Mouse (Mus musculus) heart, postnatal 0 days (tissue): ENCODE results near the gene Slfn1. TPM values are rescaled to one million over a fixed set of nuclear protein-coding genes. Genes with fewer than 3 reads are reported as not detected.

ENCODE experiments used
- polyA plus RNA-seq: library from polyadenylated mRNA; unstranded; fragments of >200 nt; fragmentation: Nextera tagmentation; extraction: Ambion mirVana; gene quantifications from 2 replicates; pipeline ENCODE4 v1.2.1, GENCODE M21; 2015
- total RNA-seq: library from RNA; depleted of rRNA; stranded (reverse); fragments of >200 nt; gene quantifications from 2 replicates; pipeline ENCODE4 v1.2.3, GENCODE M21; 2014; ENCODE audit warnings: low replicate concordance; rRNA removed

Gene Slfn1
- total and polyA plus RNA-seq, 2 experiments from 2014 or later, result 0.33 TPM; not detected in 1

Other genes starting within 250 kb of the Slfn1 start
- 3.8 and 4.8 TPM in 2 replicates for gene Rffl, start 245.6 kb upstream of the Slfn1 start, total RNA-seq
- 2.3 and 2.4 TPM in 2 replicates for gene Rffl, start 245.6 kb upstream of the Slfn1 start, polyA plus RNA-seq
- 10.8 and 11.5 TPM in 2 replicates for gene Rad51d, start 226.2 kb upstream of the Slfn1 start, total RNA-seq
- 9.9 and 11.8 TPM in 2 replicates for gene Rad51d, start 226.2 kb upstream of the Slfn1 start, polyA plus RNA-seq
- gene Fndc8, start 224.7 kb upstream of the Slfn1 start, total RNA-seq, result not detected in 2 replicates
- gene Fndc8, start 224.7 kb upstream of the Slfn1 start, polyA plus RNA-seq, result 0.10 and 0.12 TPM in 2 replicates
- gene Nle1, start 208.4 kb upstream of the Slfn1 start, total RNA-seq, result 25.9 and 28.1 TPM in 2 replicates
- gene Nle1, start 208.4 kb upstream of the Slfn1 start, polyA plus RNA-seq, result 9.0 and 9.4 TPM in 2 replicates
- 200 and 239 TPM in 2 replicates for gene Unc45b, start 206.3 kb upstream of the Slfn1 start, total RNA-seq
- gene Unc45b, start 206.3 kb upstream of the Slfn1 start, polyA plus RNA-seq, result 153 and 167 TPM in 2 replicates
- gene Slfn5, start 165.5 kb upstream of the Slfn1 start, total RNA-seq, result 21.5 and 29.0 TPM in 2 replicates
- gene Slfn5, start 165.5 kb upstream of the Slfn1 start, polyA plus RNA-seq, result 15.6 and 18.7 TPM in 2 replicates
- gene Slfn9, start 125.0 kb upstream of the Slfn1 start, total RNA-seq, result 3.1 and 7.6 TPM in 2 replicates
- 4.9 and 5.2 TPM in 2 replicates for gene Slfn9, start 125.0 kb upstream of the Slfn1 start, polyA plus RNA-seq
- 0.61 and 2.5 TPM in 2 replicates for gene Slfn8, start 96.0 kb upstream of the Slfn1 start, total RNA-seq
- gene Slfn8, start 96.0 kb upstream of the Slfn1 start, polyA plus RNA-seq, result 0.41 and 0.51 TPM in 2 replicates
- gene Slfn2, start 51.7 kb upstream of the Slfn1 start, total RNA-seq, result 3.7 and 5.2 TPM in 2 replicates
- 3.9 and 5.2 TPM in 2 replicates for gene Slfn2, start 51.7 kb upstream of the Slfn1 start, polyA plus RNA-seq
- 0.27 and 1.1 TPM in 2 replicates for gene Slfn4, start 58.3 kb downstream of the Slfn1 start, total RNA-seq
- 0.07 TPM in 1 of 2 replicates, not detected in the other for gene Slfn4, start 58.3 kb downstream of the Slfn1 start, polyA plus RNA-seq
- 2.4 and 2.6 TPM in 2 replicates for gene Slfn3, start 74.5 kb downstream of the Slfn1 start, total RNA-seq
- gene Slfn3, start 74.5 kb downstream of the Slfn1 start, polyA plus RNA-seq, result 0.98 and 1.1 TPM in 2 replicates
- gene Slfn14, start 169.9 kb downstream of the Slfn1 start, total RNA-seq, result not detected in 2 replicates
- gene Slfn14, start 169.9 kb downstream of the Slfn1 start, polyA plus RNA-seq, result 0.10 and 0.16 TPM in 2 replicates
- gene Ap2b1, start 182.2 kb downstream of the Slfn1 start, total RNA-seq, result 51.6 and 52.0 TPM in 2 replicates
- 20.1 TPM in 2 replicates for gene Ap2b1, start 182.2 kb downstream of the Slfn1 start, polyA plus RNA-seq
- gene Pex12, start 185.7 kb downstream of the Slfn1 start, total RNA-seq, result 2.6 and 3.6 TPM in 2 replicates
- gene Pex12, start 185.7 kb downstream of the Slfn1 start, polyA plus RNA-seq, result 8.3 and 9.3 TPM in 2 replicates